Mouse (Mus musculus): Measurements from ENCODE around the gene Strbp. TPM values are rescaled to one million over a fixed set of nuclear protein-coding genes. Genes with fewer than 3 reads are reported as not detected.
"Not testable (repeated sequence)": the region's sequence is repeated elsewhere in the genome, so short reads cannot be mapped to it uniquely, and the experiment has no call there.

Strbp gene
- polyA plus RNA-seq, 1 experiment, result 6.8 TPM

DNA sequence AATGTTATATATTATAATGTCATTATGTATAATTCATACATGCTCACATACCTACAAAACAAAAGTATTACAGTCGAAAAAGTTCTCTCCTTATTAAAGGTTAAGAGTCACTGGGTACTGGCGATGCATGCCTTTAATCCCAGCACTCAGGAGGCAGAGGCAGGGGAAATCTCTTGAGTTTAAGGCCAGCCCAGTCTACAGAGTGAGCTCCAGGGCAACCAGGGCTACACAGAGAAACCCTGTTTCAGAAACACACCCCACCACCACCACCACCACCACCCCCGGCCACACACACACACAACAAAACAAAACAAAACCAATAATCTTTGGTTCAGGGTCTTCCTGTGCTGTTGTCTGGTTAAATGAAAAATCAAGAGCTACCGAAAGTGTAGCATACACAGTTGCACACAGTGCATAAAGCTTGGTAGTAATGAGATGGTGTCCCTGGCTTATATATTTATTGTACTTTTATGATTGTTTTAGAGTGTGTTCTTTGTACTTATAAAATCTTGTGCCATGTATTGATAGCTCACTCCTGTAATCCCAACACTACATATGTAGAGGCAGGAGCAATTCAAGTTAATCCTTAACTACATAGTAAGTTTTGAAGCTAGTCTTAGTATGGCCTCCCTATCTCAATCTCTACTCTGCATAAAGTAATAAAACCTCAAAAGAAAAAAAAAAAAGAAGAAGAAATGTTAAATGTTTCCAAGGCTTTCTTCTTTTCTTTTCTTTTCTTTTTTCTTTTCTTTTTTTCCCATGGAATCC, 192.3 kb downstream of the Strbp start:
- no peak overlapping the region for H3K4me3 ChIP-seq (ENCODE audit: insufficient read depth, low read depth, low read length)
- no peaks in the 10 kb centered on the region for H3K4me1 ChIP-seq (ENCODE audit: control insufficient read depth, insufficient read depth, low read length)
- no peak overlapping the region for H3K27ac ChIP-seq (ENCODE audit: insufficient read depth, low read depth, low read length)
- no peaks in the 10 kb centered on the region for H3K27me3 ChIP-seq (replicated peaks; ENCODE audit: control insufficient read depth, insufficient read depth, low read length)
- TF ChIP-seq POLR2A (IDR thresholded peaks at IDR 0.05; ENCODE audit: low read depth, low read length), result no peak
- no peak for TF ChIP-seq CTCF (conservative IDR thresholded peaks at IDR 0.05; ENCODE audit: insufficient read depth, insufficient read length, low read depth, low read length)
- no peak for DNase-seq
- H3K36me3 ChIP-seq (ENCODE audit: control insufficient read depth, insufficient read depth, low read length), result peaks cover 5% of the 10 kb centered on the region; the same call in 1 of the 2 replicates
- WGBS, result 94% methylated on average over 4 of the region's 4 CpGs

DNA sequence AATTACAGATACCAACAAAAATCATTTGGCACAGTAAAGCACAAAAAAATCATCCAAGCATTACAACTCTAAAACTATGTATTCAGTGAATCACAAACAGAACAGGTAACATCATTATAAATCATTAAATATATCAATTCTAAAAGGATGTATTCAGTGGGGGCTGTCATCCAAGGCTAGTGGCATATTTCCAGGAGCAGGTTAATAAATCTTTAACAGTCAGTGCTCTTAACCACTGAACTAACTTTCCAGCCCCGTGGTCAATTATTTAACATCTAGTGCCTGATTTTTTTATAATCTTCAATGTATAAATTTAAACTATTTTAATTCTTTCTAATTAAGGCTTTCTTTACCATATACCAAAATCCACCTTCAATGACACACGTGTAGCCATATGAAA, 197.8 kb downstream of the Strbp start:
- 33% methylated on average over 2 of the region's 2 CpGs for WGBS
- H3K27me3 ChIP-seq (replicated peaks; ENCODE audit: control insufficient read depth, insufficient read depth, low read length); H3K36me3 ChIP-seq (ENCODE audit: control insufficient read depth, insufficient read depth, low read length); H3K4me1 ChIP-seq (ENCODE audit: control insufficient read depth, insufficient read depth, low read length); H3K27ac ChIP-seq (ENCODE audit: insufficient read depth, low read depth, low read length); H3K4me3 ChIP-seq (ENCODE audit: insufficient read depth, low read depth, low read length): not testable (repeated sequence)
- peak; percentile 55 for DNase-seq

DNA sequence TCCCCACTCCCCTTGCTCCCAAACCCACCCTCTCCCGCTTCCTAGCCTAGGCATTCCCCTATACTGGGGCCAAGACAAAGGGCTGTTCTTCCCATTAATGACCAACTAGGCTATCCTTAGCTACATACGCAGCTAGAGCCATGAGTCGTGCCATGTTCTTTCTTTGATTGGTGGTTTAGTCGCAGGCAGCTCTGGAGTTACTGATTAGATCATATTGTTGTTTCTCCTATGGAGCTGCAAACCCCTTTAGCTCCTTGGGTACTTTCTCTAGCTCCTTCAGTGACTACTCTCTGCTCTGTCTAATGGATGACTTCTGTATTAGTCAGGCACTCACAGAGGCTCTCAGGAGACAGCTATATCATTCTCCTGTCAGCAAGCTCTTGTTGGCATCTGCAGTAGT, 206.3 kb downstream of the Strbp start:
- peaks cover 1% of the 10 kb centered on the region for H3K36me3 ChIP-seq (ENCODE audit: control insufficient read depth, insufficient read depth, low read length)
- no peaks in the 10 kb centered on the region for H3K27me3 ChIP-seq (replicated peaks; ENCODE audit: control insufficient read depth, insufficient read depth, low read length)
- no peak for TF ChIP-seq CTCF (conservative IDR thresholded peaks at IDR 0.05; ENCODE audit: insufficient read depth, insufficient read length, low read depth, low read length)
- TF ChIP-seq POLR2A (IDR thresholded peaks at IDR 0.05; ENCODE audit: low read depth, low read length), result no peak
- WGBS, result 95% methylated on average over 4 of the region's 4 CpGs
- H3K4me3 ChIP-seq (ENCODE audit: insufficient read depth, low read depth, low read length), result no peak overlapping the region
- H3K4me1 ChIP-seq (ENCODE audit: control insufficient read depth, insufficient read depth, low read length), result no peaks in the 10 kb centered on the region
- no peak for DNase-seq
- H3K27ac ChIP-seq (ENCODE audit: insufficient read depth, low read depth, low read length), result no peak overlapping the region

DNA sequence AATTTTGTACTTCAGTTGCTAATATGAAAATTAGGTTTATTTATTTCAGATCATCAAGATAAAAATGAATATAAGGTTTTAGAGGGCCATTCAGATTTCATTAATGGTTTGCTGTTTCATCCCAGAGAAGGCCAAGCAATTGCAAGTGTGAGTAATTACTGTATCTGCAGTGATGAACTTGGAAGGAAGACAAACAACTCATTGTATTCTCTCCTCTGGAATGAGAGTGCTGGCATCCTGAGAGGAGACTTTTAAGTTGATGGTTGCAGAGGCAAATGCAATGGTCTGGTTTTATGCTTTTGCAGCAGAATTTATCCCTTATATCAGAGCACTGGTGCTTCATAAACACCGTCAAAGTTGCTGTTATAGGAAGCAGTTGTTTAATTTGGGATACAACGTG, 214.7 kb downstream of the Strbp start:
- H3K4me3 ChIP-seq (ENCODE audit: insufficient read depth, low read depth, low read length), result no peak overlapping the region
- TF ChIP-seq CTCF (conservative IDR thresholded peaks at IDR 0.05; ENCODE audit: insufficient read depth, insufficient read length, low read depth, low read length), result no peak
- no peak for TF ChIP-seq POLR2A (IDR thresholded peaks at IDR 0.05; ENCODE audit: low read depth, low read length)
- no peaks in the 10 kb centered on the region for H3K27me3 ChIP-seq (replicated peaks; ENCODE audit: control insufficient read depth, insufficient read depth, low read length)
- DNase-seq, result no peak
- H3K36me3 ChIP-seq (ENCODE audit: control insufficient read depth, insufficient read depth, low read length), result peaks cover 7% of the 10 kb centered on the region
- no peaks in the 10 kb centered on the region for H3K4me1 ChIP-seq (ENCODE audit: control insufficient read depth, insufficient read depth, low read length)
- no peak overlapping the region for H3K27ac ChIP-seq (ENCODE audit: insufficient read depth, low read depth, low read length)
- 91% methylated on average over 2 of the region's 2 CpGs for WGBS

DNA sequence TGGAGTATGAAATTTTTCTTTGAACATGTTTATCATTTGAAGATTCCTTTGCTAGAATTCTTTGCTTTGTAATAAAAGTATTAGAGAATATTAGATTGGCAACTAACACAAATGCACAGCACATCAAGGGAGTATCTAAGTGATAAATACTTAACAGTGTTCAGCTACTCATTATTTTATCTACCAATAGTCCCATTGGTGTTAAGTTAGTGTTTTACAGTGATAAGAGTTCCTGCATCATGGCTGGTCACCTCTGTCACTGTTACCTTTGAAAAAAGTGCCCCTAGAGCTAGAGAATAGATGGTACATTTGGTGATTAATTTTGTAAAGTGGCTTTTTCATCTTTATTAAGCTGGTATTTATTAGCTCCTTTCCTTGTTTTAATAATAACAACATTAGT, 217.3 kb downstream of the Strbp start:
- no peak for DNase-seq
- H3K27ac ChIP-seq (ENCODE audit: insufficient read depth, low read depth, low read length), result no peak overlapping the region
- no peaks in the 10 kb centered on the region for H3K4me1 ChIP-seq (ENCODE audit: control insufficient read depth, insufficient read depth, low read length)
- peaks cover 2% of the 10 kb centered on the region for H3K36me3 ChIP-seq (ENCODE audit: control insufficient read depth, insufficient read depth, low read length)
- H3K27me3 ChIP-seq (replicated peaks; ENCODE audit: control insufficient read depth, insufficient read depth, low read length), result no peaks in the 10 kb centered on the region
- no peak overlapping the region for H3K4me3 ChIP-seq (ENCODE audit: insufficient read depth, low read depth, low read length)
- TF ChIP-seq CTCF (conservative IDR thresholded peaks at IDR 0.05; ENCODE audit: insufficient read depth, insufficient read length, low read depth, low read length), result no peak
- TF ChIP-seq POLR2A (IDR thresholded peaks at IDR 0.05; ENCODE audit: low read depth, low read length), result no peak

DNA sequence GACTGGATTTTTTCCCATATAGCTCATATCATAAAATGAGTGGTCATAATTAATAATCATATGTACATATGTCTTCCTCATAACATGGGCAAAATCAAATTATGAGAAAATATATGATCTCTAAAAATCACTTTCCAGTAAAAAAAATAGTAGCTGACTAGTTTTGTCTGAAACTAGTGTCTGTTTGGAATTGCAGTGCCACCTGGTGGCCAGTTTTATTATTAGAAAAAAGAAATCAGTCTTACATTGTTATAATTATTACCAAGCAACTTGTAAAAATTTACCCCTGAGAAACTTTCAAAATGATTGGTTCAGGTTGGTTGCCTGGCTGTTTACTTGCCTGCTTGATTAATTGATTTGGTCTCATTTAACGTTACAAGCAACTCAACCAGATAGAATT, 218.3 kb downstream of the Strbp start:
- DNase-seq, result peak; percentile 64
- Histone ChIP-seq H3K4me3 (ENCODE audit: insufficient read depth, low read depth, low read length) (no peak overlapping the region), H3K36me3 (ENCODE audit: control insufficient read depth, insufficient read depth, low read length) (peaks cover 2% of the 10 kb centered on the region), H3K27me3 (replicated peaks; ENCODE audit: control insufficient read depth, insufficient read depth, low read length) (no peaks in the 10 kb centered on the region), H3K4me1 (ENCODE audit: control insufficient read depth, insufficient read depth, low read length) (no peaks in the 10 kb centered on the region), H3K27ac (ENCODE audit: insufficient read depth, low read depth, low read length) (no peak overlapping the region)
- TF ChIP-seq POLR2A (IDR thresholded peaks at IDR 0.05; ENCODE audit: low read depth, low read length) (no peak), CTCF (conservative IDR thresholded peaks at IDR 0.05; ENCODE audit: insufficient read depth, insufficient read length, low read depth, low read length) (no peak)
- WGBS, result 53% methylated on average over 1 of the region's 1 CpGs

DNA sequence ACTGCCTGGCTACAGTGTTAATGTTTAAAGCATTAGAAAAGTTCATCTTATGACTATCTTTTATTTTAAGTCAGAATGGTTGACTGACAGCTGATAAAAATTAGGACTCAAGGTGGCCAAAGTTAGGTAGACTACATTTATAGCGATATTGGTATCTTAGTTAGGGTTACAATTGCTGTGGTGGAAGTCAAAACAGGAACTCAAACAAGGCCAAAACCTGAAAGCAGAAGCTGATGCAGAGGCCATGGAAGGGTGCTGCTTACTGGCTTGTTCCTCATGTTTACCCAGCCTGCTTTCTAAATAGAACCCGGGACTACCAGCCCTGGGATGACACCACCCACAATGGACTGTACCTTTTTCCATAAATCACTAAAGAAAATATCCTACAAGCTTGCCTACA, 219.5 kb downstream of the Strbp start:
- DNase-seq, result no peak
- H3K4me3 ChIP-seq (ENCODE audit: insufficient read depth, low read depth, low read length), result no peak overlapping the region
- no peak for TF ChIP-seq CTCF (conservative IDR thresholded peaks at IDR 0.05; ENCODE audit: insufficient read depth, insufficient read length, low read depth, low read length)
- TF ChIP-seq POLR2A (IDR thresholded peaks at IDR 0.05; ENCODE audit: low read depth, low read length), result no peak
- H3K27me3 ChIP-seq (replicated peaks; ENCODE audit: control insufficient read depth, insufficient read depth, low read length), result no peaks in the 10 kb centered on the region
- no peak overlapping the region for H3K27ac ChIP-seq (ENCODE audit: insufficient read depth, low read depth, low read length)
- H3K4me1 ChIP-seq (ENCODE audit: control insufficient read depth, insufficient read depth, low read length), result no peaks in the 10 kb centered on the region
- 82% methylated on average over 2 of the region's 2 CpGs for WGBS
- peaks cover 2% of the 10 kb centered on the region for H3K36me3 ChIP-seq (ENCODE audit: control insufficient read depth, insufficient read depth, low read length)
